Mouse (Mus musculus): ENCODE results near the gene Tnfsf11.

GRCm38 (mm10) chr14:78286011-78286548 lies 21.8 kb downstream of the Tnfsf11 start:
- TF ChIP-seq CTCF (IDR thresholded peaks at IDR 0.05; ENCODE audit: low read depth) = no peak
- TF ChIP-seq EP300 (IDR thresholded peaks at IDR 0.05; ENCODE audit: low read depth) = no peak
